Comparison of ENCODE assay signal across 19 mouse cellular contexts in the genomic region with DNA sequence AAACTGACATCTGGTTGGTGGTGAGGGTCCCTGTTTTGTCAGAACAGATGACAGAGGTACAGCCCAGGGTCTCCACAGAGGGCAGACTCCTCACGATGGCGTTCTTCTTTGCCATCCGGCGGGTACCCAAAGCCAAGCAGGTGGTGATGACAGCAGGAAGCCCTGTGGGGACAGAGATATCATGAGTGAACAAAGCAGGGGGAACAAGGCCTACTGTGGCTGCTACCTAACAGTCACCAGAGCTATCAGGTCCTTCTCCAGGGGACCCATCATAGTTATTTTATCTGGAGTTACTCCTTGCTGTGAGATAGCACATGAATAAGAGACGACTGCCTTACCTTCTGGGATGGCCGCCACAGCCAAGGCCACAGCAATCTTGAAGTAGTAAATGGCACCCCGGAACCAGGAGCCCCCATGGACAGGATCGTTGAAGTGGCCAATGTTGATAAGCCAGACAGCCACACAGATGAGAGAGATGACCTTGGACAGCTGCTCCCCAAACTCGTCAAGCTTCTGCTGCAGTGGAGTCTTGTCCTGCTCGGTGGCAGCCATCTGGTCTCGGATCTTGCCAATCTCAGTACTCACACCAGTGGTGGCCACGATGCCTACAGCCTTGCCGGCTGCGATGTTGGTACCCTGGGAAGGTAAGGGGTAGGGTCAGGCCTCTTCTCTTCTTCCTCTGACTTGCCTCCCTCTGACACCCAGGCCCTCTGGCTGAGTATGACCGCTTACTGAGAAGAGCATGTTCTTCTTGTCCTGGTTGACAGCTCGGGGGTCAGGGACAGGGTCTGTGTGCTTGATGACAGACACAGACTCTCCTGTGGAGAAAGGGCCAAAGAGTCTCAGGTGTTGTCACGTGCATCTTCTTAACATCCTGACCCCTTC. TPM values are rescaled to one million over a fixed set of nuclear protein-coding genes. Genes with fewer than 3 reads are reported as not detected.
A peak's percentile ranks its signal among the peaks of the same experiment; 100 is the strongest.
DNase-seq lines count a peak whose midpoint lies in the region; ATAC-seq and TF ChIP-seq lines count a peak whose summit lies in the region.
"Had no signal": no experiment of that assay in that cellular context is flagged by ENCODE, and none has a peak within 500 bp of the region (broad histone marks: within the 10 kb centered on the region; RNA-seq: fewer than 3 reads in every experiment).

No protein-coding gene starts in this region.

- H3K9ac ChIP-seq in MEL (ENCODE audit: control insufficient read depth, low read depth, low read length, poor library complexity, severe bottlenecking): 0 out of 2 replicates have a peak overlapping the region, but pooled peaks have one; percentile 6
- H3K9ac ChIP-seq: embryonic facial prominence, embryonic 12.5 days; forebrain, embryonic 12.5 days; forebrain, postnatal 0 days; heart, embryonic 12.5 days; hindbrain, embryonic 15.5 days had no signal

- peaks cover 0 to 14% of the 10 kb centered on the region in 2 experiments; a peak in 2 of 4 replicates for H3K36me3 ChIP-seq in MEL (ENCODE audit: control insufficient read depth in 1 of 2, insufficient read depth in 2 of 2, low read length in 2 of 2)
- H3K36me3 ChIP-seq: embryonic facial prominence, embryonic 12.5 days; forebrain, embryonic 12.5 days; heart, embryonic 12.5 days; hindbrain, embryonic 15.5 days had no signal

- TF ChIP-seq CTCF in MEL (IDR thresholded peaks at IDR 0.05 in 2 of 3, conservative IDR thresholded peaks at IDR 0.05 in 1 of 3; ENCODE audit: control insufficient read depth in 1 of 3, insufficient read depth in 1 of 3, low read depth in 2 of 3, low read length in 3 of 3, poor library complexity in 1 of 3, severe bottlenecking in 1 of 3): no peak

- H3K27me3 ChIP-seq in MEL (ENCODE audit: control insufficient read depth in 1 of 2, insufficient read depth in 2 of 2, low read length in 2 of 2): no peaks in the 10 kb centered on the region
- H3K27me3 ChIP-seq: CH12.LX; embryonic facial prominence, embryonic 12.5 days; hindbrain, embryonic 15.5 days had no signal

- peak; percentile 83 to 92 for TF ChIP-seq EP300 in MEL (IDR thresholded peaks at IDR 0.05; ENCODE audit: low read depth in 1 of 2, low read length in 2 of 2)

- no peaks in the 10 kb centered on the region for H3K79me2 ChIP-seq in MEL (ENCODE audit: control insufficient read depth, insufficient read depth, low read length, poor library complexity)

- H3K27ac ChIP-seq in MEL (ENCODE audit: control insufficient read depth, low read depth, low read length): peak overlapping the region; percentile 60
- H3K27ac ChIP-seq: embryonic facial prominence, embryonic 12.5 days; forebrain, embryonic 12.5 days; hindbrain, embryonic 15.5 days had no signal

- ATAC-seq in common myeloid progenitor, adult 5-6 weeks (replicated peaks; ENCODE audit: low read depth, poor library complexity, severe bottlenecking): peak; percentile 77
- ATAC-seq: forebrain, postnatal 0 days had no signal

- TF ChIP-seq POLR2A in MEL (IDR thresholded peaks at IDR 0.05; ENCODE audit: control insufficient read depth in 1 of 2, insufficient read depth in 1 of 2, low read depth in 1 of 2, low read length in 2 of 2, poor library complexity in 1 of 2): no peak

- peak; percentile 89 for DNase-seq in heart, adult 11 months
- no peak for DNase-seq in heart, postnatal 10 days
- peak; percentile 81 for DNase-seq in MEL (ENCODE audit: low read depth, low spot score)
- DNase-seq in skeletal muscle tissue, adult 2 months (ENCODE audit: low read depth, low spot score): peak; percentile 55
- DNase-seq in spleen, adult 18-20 months: no peak
- DNase-seq: adrenal gland, adult 8-10 months; adrenal gland, postnatal 36 days; cerebellum, adult 2 months; cerebellum, postnatal 10 days; forebrain, postnatal 0 days; heart, postnatal 36 days had no signal

- peaks cover 16 to 22% of the 10 kb centered on the region in 2 experiments for H3K4me1 ChIP-seq in MEL (ENCODE audit: control insufficient read depth in 1 of 2, insufficient read depth in 2 of 2, low read length in 2 of 2)
- H3K4me1 ChIP-seq: forebrain, embryonic 12.5 days; hindbrain, embryonic 15.5 days had no signal

- TF ChIP-seq RAD21 in MEL (IDR thresholded peaks at IDR 0.05; ENCODE audit: low read depth, low read length): no peak

- H3K4me3 ChIP-seq in MEL (ENCODE audit: control insufficient read depth in 1 of 2, insufficient read depth in 1 of 2, low read depth in 2 of 2, low read length in 2 of 2): no peak overlapping the region
- H3K4me3 ChIP-seq: embryonic facial prominence, embryonic 12.5 days; forebrain, embryonic 12.5 days; heart, embryonic 12.5 days; hindbrain, embryonic 15.5 days had no signal

- intact Hi-C loops in heart, postnatal 10 days (cut with DNase I): no loop called here

- H3K9me3 ChIP-seq in MEL (replicated peaks; ENCODE audit: insufficient read depth, low read length): no peaks in the 10 kb centered on the region
- H3K9me3 ChIP-seq: embryonic facial prominence, embryonic 12.5 days; forebrain, embryonic 12.5 days; heart, embryonic 12.5 days; hindbrain, embryonic 15.5 days had no signal

TF ChIP-seq in MEL, 35 proteins besides CTCF, POLR2A, EP300 and RAD21:
- TF ChIP-seq MAFK (IDR thresholded peaks at IDR 0.05; ENCODE audit: borderline replicate concordance, low read depth, low read length): peak; percentile 43; the same call in 1 of the 2 replicates
- TF ChIP-seq TBP (IDR thresholded peaks at IDR 0.05; ENCODE audit: low read depth, low read length): no peak
- TF ChIP-seq TCF12 (IDR thresholded peaks at IDR 0.05; ENCODE audit: low read depth, low read length): peak; percentile 94
- peak; percentile 77 for TF ChIP-seq ETS1 (IDR thresholded peaks at IDR 0.05; ENCODE audit: low read depth, low read length)
- no peak for TF ChIP-seq NELFE (IDR thresholded peaks at IDR 0.05; ENCODE audit: low read depth, low read length)
- no peak for TF ChIP-seq ZC3H11A (IDR thresholded peaks at IDR 0.05; ENCODE audit: low read depth, low read length)
- no peak for TF ChIP-seq SMC3 (IDR thresholded peaks at IDR 0.05; ENCODE audit: low read depth, low read length)
- TF ChIP-seq NRF1 (IDR thresholded peaks at IDR 0.05; ENCODE audit: insufficient read depth, low read depth, low read length, poor library complexity, severe bottlenecking): no peak
- TF ChIP-seq MAZ (IDR thresholded peaks at IDR 0.05; ENCODE audit: low read depth, low read length): no peak; the same call in 1 of the 2 replicates
- TF ChIP-seq ZNF384 (IDR thresholded peaks at IDR 0.05; ENCODE audit: low read depth, low read length): no peak; the same call in 1 of the 2 replicates
- TF ChIP-seq HCFC1 (IDR thresholded peaks at IDR 0.05; ENCODE audit: low read depth, low read length): no peak
- TF ChIP-seq POLR2AphosphoS5 (IDR thresholded peaks at IDR 0.05; ENCODE audit: borderline replicate concordance, low read depth, low read length): no peak
- peak; percentile 62; the same call in 1 of the 2 replicates for TF ChIP-seq RCOR1 (IDR thresholded peaks at IDR 0.05; ENCODE audit: low read depth, low read length)
- TF ChIP-seq ZKSCAN1 (IDR thresholded peaks at IDR 0.05; ENCODE audit: low read depth, low read length): no peak
- peak; percentile 86 for TF ChIP-seq GATA1 (IDR thresholded peaks at IDR 0.05; ENCODE audit: low read depth, low read length)
- no peak for TF ChIP-seq GABPA (IDR thresholded peaks at IDR 0.05; ENCODE audit: low read depth, low read length)
- no peak for TF ChIP-seq KAT2A (conservative IDR thresholded peaks at IDR 0.05; ENCODE audit: low read depth, low read length)
- no peak for TF ChIP-seq MYB (IDR thresholded peaks at IDR 0.05; ENCODE audit: low read depth, low read length)
- 0 out of 2 replicates have a peak, but pooled peaks have one; percentile 25 for TF ChIP-seq MXI1 (IDR thresholded peaks at IDR 0.05; ENCODE audit: low read depth, low read length)
- no peak for TF ChIP-seq USF2 (IDR thresholded peaks at IDR 0.05; ENCODE audit: borderline replicate concordance in 1 of 2, insufficient read depth in 1 of 2, low read depth in 1 of 2, low read length in 2 of 2)
- TF ChIP-seq TAL1 (IDR thresholded peaks at IDR 0.05; ENCODE audit: low read length): peak; percentile 93
- TF ChIP-seq SIN3A (IDR thresholded peaks at IDR 0.05; ENCODE audit: low read length): peak; percentile 66
TF ChIP-seq in MEL: peak in this region for 8.

RNA-seq across cellular contexts. Expression of a gene that starts 6.3 kb away (rescaled TPM):
- under 1 TPM; 0.77 to 0.82 TPM for total RNA-seq in heart, postnatal 10 days (2021)
- total RNA-seq in MEL (2012; rRNA removed): 0.04 and 0.20 TPM in 2 replicates
- under 1 TPM in 1 of 2 experiments, not detected in 1; 0.47 TPM for polyA plus RNA-seq in MEL (2012; ENCODE audit: insufficient read depth in 1 of 2, insufficient read length in 2 of 2, low read depth in 1 of 2, low replicate concordance in 2 of 2, missing spikeins in 1 of 2)
- total RNA-seq in common myeloid progenitor, adult 5-6 weeks (2017): 0.41 TPM in 1 of 2 replicates, not detected in the other

RNA-seq across cellular contexts. Expression of a gene that starts 18.6 kb away (rescaled TPM):
- total RNA-seq in heart, postnatal 10 days (2021): 10 to 100 TPM; 46.1 to 46.7 TPM
- total RNA-seq in MEL (2012; rRNA removed): 11.8 and 13.1 TPM in 2 replicates
- 10 to 100 TPM in 1 of 2 experiments, not detected in 1; 48.9 TPM for polyA plus RNA-seq in MEL (2012; ENCODE audit: insufficient read depth in 1 of 2, insufficient read length in 2 of 2, low read depth in 1 of 2, low replicate concordance in 2 of 2, missing spikeins in 1 of 2)
- 16.6 and 17.3 TPM in 2 replicates for total RNA-seq in common myeloid progenitor, adult 5-6 weeks (2017)

RNA-seq across cellular contexts. Expression of a gene that starts 28.1 kb away (rescaled TPM):
- 10 to 100 TPM; 10.9 to 12.5 TPM for total RNA-seq in heart, postnatal 10 days (2021)
- 12.9 and 15.2 TPM in 2 replicates for total RNA-seq in MEL (2012; rRNA removed)
- 10 to 100 TPM in 1 of 2 experiments, not detected in 1; 16.2 TPM for polyA plus RNA-seq in MEL (2012; ENCODE audit: insufficient read depth in 1 of 2, insufficient read length in 2 of 2, low read depth in 1 of 2, low replicate concordance in 2 of 2, missing spikeins in 1 of 2)
- total RNA-seq in common myeloid progenitor, adult 5-6 weeks (2017): 22.5 and 23.1 TPM in 2 replicates

RNA-seq across cellular contexts. Expression of a gene that starts 30.5 kb away (rescaled TPM):
- 100 to 1,000 TPM; 245 to 251 TPM for total RNA-seq in heart, postnatal 10 days (2021)
- total RNA-seq in MEL (2012; rRNA removed): 224 and 244 TPM in 2 replicates
- 100 to 1,000 TPM in 1 of 2 experiments, not detected in 1; 397 TPM for polyA plus RNA-seq in MEL (2012; ENCODE audit: insufficient read depth in 1 of 2, insufficient read length in 2 of 2, low read depth in 1 of 2, low replicate concordance in 2 of 2, missing spikeins in 1 of 2)
- 92.3 and 108 TPM in 2 replicates for total RNA-seq in common myeloid progenitor, adult 5-6 weeks (2017)

RNA-seq across cellular contexts. Expression of a gene that starts 41.9 kb away (rescaled TPM):
- total RNA-seq in heart, postnatal 10 days (2021): 1 to 10 TPM in 1 of 2 experiments, under 1 TPM in 1; 0.50 to 1.2 TPM
- not detected in 2 replicates for total RNA-seq in MEL (2012; rRNA removed)
- not detected for polyA plus RNA-seq in MEL (2012; ENCODE audit: insufficient read depth in 1 of 2, insufficient read length in 2 of 2, low read depth in 1 of 2, low replicate concordance in 2 of 2, missing spikeins in 1 of 2)
- total RNA-seq in common myeloid progenitor, adult 5-6 weeks (2017): 0.32 TPM in 1 of 2 replicates, not detected in the other
- total RNA-seq: gastrocnemius, adult 8-10 months had no signal
- polyA plus RNA-seq: embryonic facial prominence, embryonic 12.5 days; forebrain, embryonic 12.5 days; forebrain, postnatal 0 days; heart, embryonic 12.5 days; hindbrain, embryonic 11.5 days had no signal

Comparison
In these comparisons a context has a peak if more than half of its experiments do, and no peak if none do; other contexts are left out.
1. DNase-seq: peak in heart, adult 11 months (single experiment), MEL (single experiment) and skeletal muscle tissue, adult 2 months (single experiment); none in heart, postnatal 10 days (0 of 2) and spleen, adult 18-20 months (0 of 2).